Mouse (Mus musculus) kidney, embryonic 14.5 days (tissue): ENCODE data around the gene Irx6. TPM values are rescaled to one million over a fixed set of nuclear protein-coding genes. Genes with fewer than 3 reads are reported as not detected.

Experiments used
- ATAC-seq: fragments of 200-750 bp; cut with Nextera tagmentation; 2 replicates; pipeline ENCODE4 v1.8.0; 2017; ENCODE audit warnings: moderate number of reproducible peaks, mild to moderate bottlenecking, moderate TSS enrichment, moderate library complexity; ENCODE audit not compliant: low FRiP score, low TSS enrichment
- H3K27ac ChIP-seq: fragments of 300-500 bp; sonication (generic); 2 replicates; pipeline ENCODE4 v1.5.1; 2014; ENCODE audit warnings: low read depth, mild to moderate bottlenecking, low read length, moderate library complexity, mixed read lengths
- H3K27me3 ChIP-seq: fragments of 300-500 bp; sonication (generic); 2 replicates; pipeline ENCODE4 v1.6.1; 2014; ENCODE audit warnings: mild to moderate bottlenecking, low read length; ENCODE audit not compliant: control insufficient read depth, insufficient read depth
- H3K36me3 ChIP-seq: fragments of 300-500 bp; sonication (generic); 2 replicates; pipeline ENCODE4 v1.6.1; 2014; ENCODE audit warnings: low read length, mixed read lengths; ENCODE audit not compliant: control insufficient read depth, insufficient read depth
- H3K4me1 ChIP-seq: fragments of 300-500 bp; sonication (generic); 2 replicates; pipeline ENCODE4 v1.6.1; 2014; ENCODE audit warnings: low read length, mixed read lengths; ENCODE audit not compliant: control insufficient read depth, insufficient read depth
- H3K4me2 ChIP-seq: fragments of 300-500 bp; sonication (generic); replicated peaks from 2 replicates; pipeline ENCODE4 v1.6.1; 2014; ENCODE audit warnings: low read depth, mild to moderate bottlenecking, low read length
- H3K4me3 ChIP-seq: fragments of 300-500 bp; sonication (generic); 2 replicates; pipeline ENCODE4 v1.5.1; 2014; ENCODE audit warnings: mild to moderate bottlenecking, low read length
- H3K9ac ChIP-seq: fragments of 300-500 bp; sonication (generic); 2 replicates; pipeline ENCODE4 v1.6.1; 2014; ENCODE audit warnings: low read depth, mild to moderate bottlenecking, low read length, moderate library complexity
- H3K9me3 ChIP-seq: fragments of 300-500 bp; sonication (generic); 2 replicates; pipeline ENCODE4 v1.6.1; 2016; ENCODE audit warnings: low read length; ENCODE audit not compliant: control insufficient read depth
- WGBS: fragments of 180-500 bp; shearing (Covaris S2); extraction: QIAGEN DNeasy Blood & Tissue Kit; methylation state at CpG from one replicate; pipeline ENCODE4 v1.1.7; 2014; 5-methylcytosine and 5-hydroxymethylcytosine counted together
- polyA plus RNA-seq: library from polyadenylated mRNA; unstranded; fragments of >200 nt; fragmentation: Nextera tagmentation; extraction: Ambion mirVana; gene quantifications from 2 replicates; pipeline ENCODE4 v1.2.1, GENCODE M21; 2014

Irx6 gene
- polyA plus RNA-seq, 1 experiment from 2014 or later = not detected

GRCm38 (mm10) chr8:92713286-92713685 lies 39.2 kb downstream of the Irx6 start:
- Histone ChIP-seq H3K9me3 (peaks cover 2% of the 10 kb centered on the region; the same call in 1 of the 2 replicates), H3K9ac (no peak overlapping the region), H3K4me2 (no peak overlapping the region), H3K27ac (no peak overlapping the region), H3K36me3 (no peaks in the 10 kb centered on the region), H3K27me3 (no peaks in the 10 kb centered on the region), H3K4me1 (no peaks in the 10 kb centered on the region), H3K4me3 (no peak overlapping the region)
- 89% methylated on average over 1 of the region's 1 CpGs for WGBS
- ATAC-seq = no peak

- ATAC-seq = no peak
- Histone ChIP-seq H3K27ac (no peak overlapping the region), H3K4me3 (no peak overlapping the region), H3K4me1 (no peaks in the 10 kb centered on the region), H3K9ac (no peak overlapping the region), H3K4me2 (no peak overlapping the region), H3K27me3 (no peaks in the 10 kb centered on the region), H3K9me3 (no peaks in the 10 kb centered on the region), H3K36me3 (no peaks in the 10 kb centered on the region)
- WGBS = 90% methylated on average over 4 of the region's 4 CpGs
Observed at GRCm38 (mm10) chr8:92717418-92717817, 43.3 kb downstream of the Irx6 start.

- Histone ChIP-seq H3K9me3 (no peaks in the 10 kb centered on the region), H3K4me2 (no peak overlapping the region), H3K4me1 (no peaks in the 10 kb centered on the region), H3K36me3 (no peaks in the 10 kb centered on the region), H3K27ac (no peak overlapping the region), H3K27me3 (no peaks in the 10 kb centered on the region), H3K9ac (no peak overlapping the region), H3K4me3 (no peak overlapping the region)
- no peak for ATAC-seq
- WGBS = 87% methylated on average over 5 of the region's 5 CpGs
Observed at GRCm38 (mm10) chr8:92718057-92718456, 44.0 kb downstream of the Irx6 start.

DNA sequence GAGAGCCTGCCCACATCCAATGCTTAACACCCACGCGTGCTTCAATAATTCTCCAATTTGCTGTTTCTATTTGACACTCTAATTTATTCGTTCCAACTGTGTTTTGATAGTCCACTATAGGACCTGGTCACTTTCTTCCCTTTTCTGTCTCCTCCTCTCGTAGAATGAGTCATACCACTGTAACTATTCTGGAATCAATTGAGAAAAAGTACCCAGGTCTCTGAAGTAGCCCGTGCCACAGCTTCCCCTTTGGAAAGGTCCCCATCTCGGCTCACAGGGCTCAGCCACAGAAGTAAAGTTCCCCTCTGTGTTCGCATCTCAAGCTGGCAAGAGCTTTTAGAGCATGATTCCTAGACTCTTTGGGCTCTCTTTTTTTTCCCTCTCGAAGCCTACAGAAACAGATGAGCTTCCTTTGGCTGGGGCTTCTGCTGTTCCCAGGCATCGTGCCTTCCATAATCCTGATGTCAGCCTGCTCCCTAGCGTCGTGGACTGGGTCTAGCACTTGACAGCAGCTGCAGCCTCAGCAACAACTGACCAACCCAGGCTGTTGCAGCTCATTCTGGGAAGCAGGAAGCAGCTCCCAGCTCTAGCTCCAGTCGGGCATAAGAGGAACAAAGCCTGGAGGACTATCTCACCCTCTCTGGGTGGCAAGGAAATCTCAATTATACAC lies 47.3 kb downstream of the Irx6 start:
- no peaks in the 10 kb centered on the region for H3K27me3 ChIP-seq
- no peak overlapping the region for H3K4me3 ChIP-seq
- no peak overlapping the region for H3K4me2 ChIP-seq
- peak; percentile 81 for ATAC-seq
- H3K9ac ChIP-seq = no peak overlapping the region
- WGBS = 38% methylated on average over 12 of the region's 12 CpGs
- no peaks in the 10 kb centered on the region for H3K9me3 ChIP-seq
- H3K27ac ChIP-seq = no peak overlapping the region
- H3K36me3 ChIP-seq = no peaks in the 10 kb centered on the region
- no peaks in the 10 kb centered on the region for H3K4me1 ChIP-seq

DNA sequence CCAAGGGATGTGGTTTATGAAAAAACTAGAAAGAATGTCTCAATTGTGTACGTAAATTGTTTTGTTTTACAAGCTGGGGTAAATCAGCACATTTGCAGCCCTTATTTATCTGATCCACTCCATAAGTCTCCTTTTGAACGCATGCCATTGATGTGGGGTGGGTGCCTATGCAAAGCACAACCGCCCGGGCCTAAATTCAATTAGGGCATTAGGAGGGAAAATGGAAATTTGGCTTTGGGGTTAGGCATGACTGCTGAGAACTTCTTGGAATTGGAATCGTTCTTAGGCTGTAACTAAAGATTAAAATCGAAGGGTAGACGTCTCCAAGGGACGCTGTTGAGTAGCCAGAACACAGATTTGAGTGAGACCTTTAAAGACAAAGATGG lies 47.8 kb downstream of the Irx6 start:
- WGBS = 74% methylated on average over 8 of the region's 8 CpGs
- Histone ChIP-seq H3K9me3 (no peaks in the 10 kb centered on the region), H3K9ac (no peak overlapping the region), H3K4me2 (no peak overlapping the region), H3K4me3 (no peak overlapping the region), H3K27ac (no peak overlapping the region), H3K36me3 (no peaks in the 10 kb centered on the region), H3K4me1 (no peaks in the 10 kb centered on the region), H3K27me3 (no peaks in the 10 kb centered on the region)
- no peak for ATAC-seq

DNA sequence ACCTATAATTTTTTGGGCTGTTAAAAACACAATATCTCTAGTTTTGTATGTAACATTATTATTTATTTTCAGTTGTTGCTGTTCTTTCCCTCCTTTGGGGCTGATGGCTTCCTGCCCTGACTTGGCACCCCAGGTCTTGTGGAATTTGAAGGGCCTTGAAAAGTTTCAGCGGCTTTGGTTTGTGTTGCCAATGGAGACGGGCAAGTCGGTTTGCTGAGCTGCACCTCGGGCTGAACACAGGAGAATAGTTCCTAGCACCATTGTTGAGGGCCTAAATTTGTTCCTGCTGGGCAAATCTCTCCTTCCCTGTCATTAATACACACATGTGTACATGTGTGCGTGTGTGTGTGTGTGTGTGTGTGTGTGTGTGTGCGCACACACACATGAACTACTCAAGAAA lies 49.2 kb downstream of the Irx6 start:
- no peaks in the 10 kb centered on the region for H3K4me1 ChIP-seq
- H3K27ac ChIP-seq = no peak overlapping the region
- no peak for ATAC-seq
- no peak overlapping the region for H3K4me3 ChIP-seq
- H3K36me3 ChIP-seq = no peaks in the 10 kb centered on the region
- H3K4me2 ChIP-seq = no peak overlapping the region
- H3K9me3 ChIP-seq = no peaks in the 10 kb centered on the region
- H3K9ac ChIP-seq = no peak overlapping the region
- WGBS = 71% methylated on average over 6 of the region's 6 CpGs
- no peaks in the 10 kb centered on the region for H3K27me3 ChIP-seq

DNA sequence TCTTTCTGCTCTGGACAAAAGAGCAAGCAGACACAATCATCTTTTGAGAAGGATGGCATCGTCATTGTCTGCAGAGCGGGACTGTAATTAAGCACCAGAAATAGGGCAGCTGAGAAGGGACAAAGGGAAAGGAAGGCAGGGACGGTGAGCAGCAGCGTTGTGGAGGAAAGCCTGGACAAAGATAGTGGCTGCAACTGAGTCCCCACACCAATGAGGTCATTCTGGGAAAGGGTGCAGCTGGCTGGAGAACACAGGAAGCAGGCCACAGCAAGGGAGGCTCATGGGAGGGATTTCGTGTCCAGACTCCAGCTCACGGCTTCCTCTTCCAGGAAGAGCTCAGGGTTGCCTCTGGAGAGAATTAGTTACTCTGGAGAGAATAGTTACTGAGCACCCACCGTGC lies 49.9 kb downstream of the Irx6 start:
- Histone ChIP-seq H3K9ac (no peak overlapping the region), H3K4me3 (no peak overlapping the region), H3K36me3 (no peaks in the 10 kb centered on the region), H3K4me1 (no peaks in the 10 kb centered on the region), H3K4me2 (no peak overlapping the region), H3K27me3 (no peaks in the 10 kb centered on the region), H3K27ac (no peak overlapping the region), H3K9me3 (no peaks in the 10 kb centered on the region)
- no peak; the same call in 1 of the 2 replicates for ATAC-seq
- WGBS = 66% methylated on average over 7 of the region's 7 CpGs

GRCm38 (mm10) chr8:92724359-92724758 lies 50.3 kb downstream of the Irx6 start:
- no peak for ATAC-seq
- H3K27ac ChIP-seq = no peak overlapping the region
- H3K9me3 ChIP-seq = no peaks in the 10 kb centered on the region
- H3K4me3 ChIP-seq = no peak overlapping the region
- no peaks in the 10 kb centered on the region for H3K36me3 ChIP-seq
- H3K4me2 ChIP-seq = no peak overlapping the region
- no peaks in the 10 kb centered on the region for H3K4me1 ChIP-seq
- no peaks in the 10 kb centered on the region for H3K27me3 ChIP-seq
- 76% methylated on average over 8 of the region's 8 CpGs for WGBS
- H3K9ac ChIP-seq = no peak overlapping the region
